Mouse (Mus musculus): Measurements from ENCODE around the gene Pigv. TPM values are rescaled to one million over a fixed set of nuclear protein-coding genes. Genes with fewer than 3 reads are reported as not detected.

Pigv gene
- total RNA-seq (2023) = 10 to 100 TPM; 23.2 to 23.5 TPM

DNA sequence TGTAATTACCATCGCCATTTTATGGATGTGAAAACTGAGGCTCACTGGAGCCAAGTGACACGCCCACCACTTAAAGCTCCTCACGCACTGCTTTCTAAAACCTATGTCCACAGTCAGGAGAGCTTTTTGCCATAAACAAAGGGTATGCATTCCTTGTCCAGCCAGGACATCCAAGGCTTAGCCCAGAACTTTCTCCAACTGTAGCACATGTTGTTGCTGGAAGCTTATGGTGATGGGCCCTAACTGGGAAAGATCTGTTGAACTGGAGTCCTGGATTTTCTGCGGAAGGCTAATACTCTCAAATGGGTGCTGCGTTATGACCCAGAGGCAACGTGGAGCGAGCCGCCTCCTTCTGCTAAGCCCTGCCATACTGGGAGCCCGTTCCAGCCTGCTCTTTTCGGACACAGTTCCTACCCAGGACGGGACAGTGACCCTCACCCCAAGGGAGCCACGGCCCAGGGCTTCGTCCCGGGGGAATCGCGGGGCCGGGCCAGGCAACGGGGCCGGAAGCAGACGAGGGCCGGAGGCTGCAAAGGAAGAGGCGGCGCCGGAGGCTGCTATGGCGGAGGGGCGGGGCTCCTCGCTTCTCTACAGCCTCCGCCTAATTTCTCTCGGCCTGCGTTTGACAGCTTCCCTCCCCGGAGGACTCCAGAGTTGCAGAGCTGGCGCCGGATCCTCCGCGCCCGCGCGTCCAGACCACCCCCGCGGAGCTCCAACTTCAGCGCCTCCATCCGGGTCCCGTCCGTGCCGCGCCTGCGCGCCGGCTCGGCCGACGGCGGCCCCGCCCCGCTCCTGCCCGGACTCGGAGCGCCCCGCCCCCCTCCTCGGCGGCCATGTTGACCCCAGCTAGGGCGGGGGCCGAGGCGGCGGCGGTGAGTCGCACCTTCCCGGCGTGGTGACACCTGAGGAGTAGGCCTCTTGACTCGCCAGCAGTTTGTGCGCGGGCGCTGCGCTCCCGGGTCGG is at the start of gene Pigv:
Gene Pigv, minus strand, starts transcription at position 767 of the 964 bp plus-strand sequence.

DNA sequence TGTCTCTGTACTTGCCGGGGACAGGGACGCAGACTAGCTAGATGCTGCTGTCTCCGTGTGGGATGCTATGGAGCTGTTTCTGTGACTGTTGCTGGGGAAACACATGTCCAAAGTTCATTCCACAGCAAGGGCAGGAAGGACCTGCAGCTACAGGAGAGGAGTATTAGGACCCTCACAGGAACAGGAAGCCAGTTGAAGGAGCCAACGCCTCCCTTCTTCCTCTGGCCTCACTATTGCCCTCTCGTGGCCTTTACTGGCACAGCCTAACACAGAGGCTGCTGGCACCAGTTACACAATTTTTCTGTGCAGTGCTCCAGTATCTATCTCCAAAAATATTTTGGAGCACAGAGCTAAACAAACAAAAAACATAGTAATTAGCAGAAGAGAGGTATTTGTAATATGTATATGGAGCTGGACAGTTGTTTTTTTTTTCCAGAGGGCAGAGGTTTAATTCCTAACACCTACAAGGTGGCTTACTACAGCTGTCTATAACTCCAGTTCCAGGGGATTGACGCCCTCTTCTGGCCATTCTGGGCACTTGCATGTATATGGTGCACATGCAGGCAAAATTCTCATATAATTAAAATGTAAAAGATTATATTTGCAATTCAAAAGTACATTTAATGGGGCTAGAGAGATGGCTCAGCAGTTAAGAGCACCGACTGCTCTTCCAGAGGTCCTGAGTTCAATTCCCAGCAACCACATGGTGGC is 22.3 kb downstream of the Pigv start, which contains the start of gene Zdhhc18:
Gene Zdhhc18, minus strand, starts transcription at position 166 of the 711 bp plus-strand sequence.

Other genes with a start within 250 kb of the Pigv start
- not detected for gene Tent5b, start 192.5 kb downstream of the Pigv start, total RNA-seq (2023)
- 1 to 10 TPM in 1 of 2 experiments, not detected in 1; 1.2 TPM for gene Trnp1, start 174.1 kb downstream of the Pigv start, total RNA-seq (2023)
- not detected for gene Kdf1, start 153.7 kb downstream of the Pigv start, total RNA-seq (2023)
- gene Nudc, start 126.7 kb downstream of the Pigv start, total RNA-seq (2023) = 10 to 100 TPM; 63.0 to 69.3 TPM
- not detected for gene Nr0b2, start 119.3 kb downstream of the Pigv start, total RNA-seq (2023)
- 10 to 100 TPM; 19.1 to 30.9 TPM for gene Gpatch3, start 97.9 kb downstream of the Pigv start, total RNA-seq (2023)
- 10 to 100 TPM; 16.8 to 18.4 TPM for gene Gpn2, start 88.3 kb downstream of the Pigv start, total RNA-seq (2023)
- 1 to 10 TPM; 2.9 to 3.6 TPM for gene Sfn, start 70.5 kb downstream of the Pigv start, total RNA-seq (2023)
- 10 to 100 TPM; 27.5 to 38.4 TPM for gene Zdhhc18, start 22.5 kb downstream of the Pigv start, total RNA-seq (2023)
- gene Arid1a, start 84.1 kb upstream of the Pigv start, total RNA-seq (2023) = 100 to 1,000 TPM; 172 to 184 TPM
- 100 to 1,000 TPM; 171 to 182 TPM for gene Rps6ka1, start 215.2 kb upstream of the Pigv start, total RNA-seq (2023)